Mouse (Mus musculus) small intestine, adult 2 months (tissue): ENCODE results near the gene Zfp654. TPM values are rescaled to one million over a fixed set of nuclear protein-coding genes. Genes with fewer than 3 reads are reported as not detected.

Experiments
- H3K27ac ChIP-seq: fragments of 200-500 bp; 2 replicates; pipeline ENCODE4 v1.5.1; 2012; ENCODE audit warnings: low read depth, low read length, control low read depth, inconsistent platforms; ENCODE audit not compliant: insufficient read depth
- H3K27me3 ChIP-seq: fragments of 200-500 bp; 2 replicates; pipeline ENCODE4 v1.6.1; 2012; ENCODE audit warnings: mild to moderate bottlenecking, moderate library complexity, low read length, inconsistent platforms; ENCODE audit not compliant: control insufficient read depth, insufficient read depth
- H3K36me3 ChIP-seq: fragments of 200-500 bp; 2 replicates; pipeline ENCODE4 v1.6.1; 2012; ENCODE audit warnings: mild to moderate bottlenecking, low read length, control low read depth, inconsistent platforms; ENCODE audit not compliant: control insufficient read depth, insufficient read depth
- H3K4me1 ChIP-seq: fragments of 200-500 bp; 2 replicates; pipeline ENCODE4 v1.6.1; 2012; ENCODE audit warnings: low read length, inconsistent platforms, mixed read lengths; ENCODE audit not compliant: control insufficient read depth, insufficient read depth, insufficient read length
- H3K4me3 ChIP-seq: fragments of 200-500 bp; 2 replicates; pipeline ENCODE4 v1.5.1; 2012; ENCODE audit warnings: low read depth, mild to moderate bottlenecking, control low read depth, inconsistent platforms, low read length, moderate library complexity
- CTCF ChIP-seq: fragments of 200-500 bp; IDR thresholded peaks from 2 replicates; pipeline ENCODE4 v1.5.1; 2012; ENCODE audit warnings: low read depth, mild to moderate bottlenecking, control low read depth, inconsistent platforms, low read length, moderate library complexity, mixed read lengths; ENCODE audit not compliant: insufficient replicate concordance, insufficient read length; ENCODE audit errors: extremely low read depth
- POLR2A ChIP-seq: fragments of 200-500 bp; IDR thresholded peaks from 2 replicates; pipeline ENCODE4 v1.6.1; 2012; ENCODE audit warnings: low read depth, mild to moderate bottlenecking, control low read depth, inconsistent platforms, low read length, moderate library complexity
- WGBS: fragments of 180-500 bp; shearing (Covaris S2); methylation state at CpG from one replicate; pipeline ENCODE4 v1.1.7; 2018; 5-methylcytosine and 5-hydroxymethylcytosine counted together
- polyA plus RNA-seq: library from polyadenylated mRNA; depleted of rRNA; stranded (reverse); fragments of >200 nt; gene quantifications from 2 replicates; pipeline ENCODE4 v1.2.3, GENCODE M21; 2012; rRNA removed

Zfp654 gene
- polyA plus RNA-seq = 0.18 and 0.37 TPM in 2 replicates

GRCm38 (mm10) chr16:64851563-64852362 lies at the start of gene Zfp654, which contains the start of gene Cggbp1:
Gene Zfp654, minus strand, starts transcription at chr16:64851652.
Gene Cggbp1, plus strand, starts transcription at chr16:64851996.
- TF ChIP-seq CTCF (no peak), POLR2A (peak; percentile 73)
- H3K27me3 ChIP-seq = no peaks in the 10 kb centered on the region
- H3K4me3 ChIP-seq = peak within 1 kb of the TSS; percentile 92
- H3K4me1 ChIP-seq = peaks cover 2% of the 10 kb centered on the region; the same call in 1 of the 2 replicates
- H3K27ac ChIP-seq = peak within 1 kb of the TSS; percentile 94
- H3K36me3 ChIP-seq = peaks cover 16% of the 10 kb centered on the region
- whole genome bisulfite sequencing = under 1% methylated on average over 75 of the region's 85 CpGs

GRCm38 (mm10) chr16:64899084-64899483 lies 47.6 kb upstream of the Zfp654 start:
- 65% methylated on average over 2 of the region's 2 CpGs for WGBS
- Histone ChIP-seq H3K27me3 (no peaks in the 10 kb centered on the region), H3K4me3 (no peak overlapping the region), H3K4me1 (no peaks in the 10 kb centered on the region), H3K36me3 (no peaks in the 10 kb centered on the region), H3K27ac (no peak overlapping the region)
- TF ChIP-seq CTCF = peak; percentile 34; the same call in 1 of the 2 replicates
- no peak for TF ChIP-seq POLR2A

- H3K4me1 ChIP-seq = no peaks in the 10 kb centered on the region
- no peak overlapping the region for H3K27ac ChIP-seq
- no peaks in the 10 kb centered on the region for H3K36me3 ChIP-seq
- 97% methylated on average over 3 of the region's 3 CpGs for WGBS
- H3K4me3 ChIP-seq = no peak overlapping the region
- no peak for TF ChIP-seq POLR2A
- TF ChIP-seq CTCF = no peak
- no peaks in the 10 kb centered on the region for H3K27me3 ChIP-seq
Measured at GRCm38 (mm10) chr16:64889496-64889895, 38.0 kb upstream of the Zfp654 start.

- 57% methylated on average over 4 of the region's 4 CpGs for whole genome bisulfite sequencing
- TF ChIP-seq CTCF = no peak
- TF ChIP-seq POLR2A = no peak
- Histone ChIP-seq H3K27ac (no peak overlapping the region), H3K4me3 (no peak overlapping the region), H3K4me1 (peaks cover 6% of the 10 kb centered on the region; the same call in 1 of the 2 replicates), H3K27me3 (no peaks in the 10 kb centered on the region), H3K36me3 (no peaks in the 10 kb centered on the region)
Measured at GRCm38 (mm10) chr16:64885547-64885946, 34.1 kb upstream of the Zfp654 start.

GRCm38 (mm10) chr16:64885142-64885541 lies 33.7 kb upstream of the Zfp654 start:
- Histone ChIP-seq H3K4me3 (no peak overlapping the region), H3K36me3 (no peaks in the 10 kb centered on the region), H3K27me3 (no peaks in the 10 kb centered on the region), H3K27ac (no peak overlapping the region), H3K4me1 (peaks cover 6% of the 10 kb centered on the region; the same call in 1 of the 2 replicates)
- 47% methylated on average over 3 of the region's 3 CpGs for whole genome bisulfite sequencing
- TF ChIP-seq CTCF (no peak), POLR2A (no peak)

GRCm38 (mm10) chr16:64884420-64884838 lies 33.0 kb upstream of the Zfp654 start:
- 2% methylated on average over 3 of the region's 3 CpGs for WGBS
- H3K36me3 ChIP-seq = no peaks in the 10 kb centered on the region
- H3K4me1 ChIP-seq = peaks cover 6% of the 10 kb centered on the region; the same call in 1 of the 2 replicates
- H3K27ac ChIP-seq = no peak overlapping the region
- no peaks in the 10 kb centered on the region for H3K27me3 ChIP-seq
- H3K4me3 ChIP-seq = no peak overlapping the region
- no peak for TF ChIP-seq CTCF
- TF ChIP-seq POLR2A = no peak

GRCm38 (mm10) chr16:64883896-64884295 lies 32.4 kb upstream of the Zfp654 start:
- Histone ChIP-seq H3K4me3 (no peak overlapping the region), H3K36me3 (no peaks in the 10 kb centered on the region), H3K27ac (no peak overlapping the region), H3K4me1 (peaks cover 6% of the 10 kb centered on the region; the same call in 1 of the 2 replicates), H3K27me3 (no peaks in the 10 kb centered on the region)
- 54% methylated on average over 5 of the region's 5 CpGs for WGBS
- TF ChIP-seq CTCF = no peak
- no peak for TF ChIP-seq POLR2A
